In the genomic region with DNA sequence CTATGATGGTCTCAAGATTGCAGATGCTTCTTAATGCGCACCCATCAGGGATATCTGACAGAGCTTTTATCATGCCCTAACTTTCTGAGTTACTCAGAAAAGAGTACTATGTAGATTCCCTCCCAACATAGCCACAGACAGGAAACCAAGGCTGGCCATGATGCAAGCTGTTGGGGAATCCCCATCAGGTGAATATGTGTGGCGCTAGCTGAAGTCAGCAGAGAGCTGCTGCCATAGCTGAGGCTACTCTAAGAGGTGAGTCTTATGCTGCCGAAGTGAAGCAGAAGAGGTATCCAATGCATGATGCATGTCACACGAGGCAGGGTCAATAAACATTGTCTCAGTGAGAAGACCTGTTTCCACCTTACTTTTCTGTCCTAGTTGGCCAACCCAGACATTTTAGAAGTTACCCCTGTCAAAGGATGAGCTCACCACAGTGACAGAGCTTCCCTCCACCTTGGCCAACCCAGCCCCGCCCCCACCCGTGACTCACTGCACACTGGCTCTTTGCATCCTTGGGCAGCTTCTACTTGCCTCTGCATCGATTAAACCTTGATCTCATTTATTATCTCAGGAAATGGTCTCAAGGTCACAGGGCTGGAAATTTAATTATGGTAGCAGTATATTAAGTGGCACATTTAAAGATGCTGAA, we compare ENCODE assay signal across 21 mouse cellular contexts. TPM values are rescaled to one million over a fixed set of nuclear protein-coding genes. Genes with fewer than 3 reads are reported as not detected.
DNase-seq lines count a peak whose midpoint lies in the region; ATAC-seq lines count a peak whose summit lies in the region.
"Had no signal": no experiment of that assay in that cellular context is flagged by ENCODE, and none has a peak within 500 bp of the region (broad histone marks: within the 10 kb centered on the region; RNA-seq: fewer than 3 reads in every experiment).

No protein-coding gene starts in this region.

- peak; percentile 15 for DNase-seq in adrenal gland, postnatal 25 days
- DNase-seq in adrenal gland, adult 8-10 months: no peak
- peak; percentile 7 for DNase-seq in 416B (ENCODE audit: low read depth)
- no peak for DNase-seq in gastrocnemius, adult 18-20 months (ENCODE audit: low spot score)
- no peak for DNase-seq in layer of hippocampus, postnatal 10 days (ENCODE audit: low spot score in 2 of 2)
- DNase-seq: cerebellum, adult 9-10 months; gastrocnemius, postnatal 14 days; heart, postnatal 10 days; kidney, adult 9 months; kidney, postnatal 25 days; liver had no signal

- no peak overlapping the region for H3K27ac ChIP-seq in hindbrain, embryonic 16.5 days (ENCODE audit: low read depth, low read length)
- H3K27ac ChIP-seq: embryonic facial prominence, embryonic 10.5 days; forebrain, embryonic 12.5 days; hindbrain, embryonic 12.5 days; intestine, embryonic 15.5 days; left cerebral cortex, adult 2 months; midbrain, embryonic 12.5 days had no signal

- no peak overlapping the region for H3K4me3 ChIP-seq in hindbrain, embryonic 16.5 days (ENCODE audit: low read length)
- H3K4me3 ChIP-seq: embryonic facial prominence, embryonic 10.5 days; forebrain, embryonic 12.5 days; hindbrain, embryonic 12.5 days; intestine, embryonic 15.5 days; left cerebral cortex, adult 2 months; midbrain, embryonic 12.5 days had no signal

- H3K4me2 ChIP-seq in hindbrain, embryonic 16.5 days (ENCODE audit: low read length): no peak overlapping the region
- H3K4me2 ChIP-seq: forebrain, embryonic 12.5 days; hindbrain, embryonic 12.5 days; intestine, embryonic 15.5 days; midbrain, embryonic 12.5 days had no signal

- 85% methylated on average over 7 of the region's 7 CpGs for WGBS in hindbrain, embryonic 16.5 days

- H3K9me3 ChIP-seq in hindbrain, embryonic 16.5 days (ENCODE audit: control insufficient read depth, low read length): no peaks in the 10 kb centered on the region
- H3K9me3 ChIP-seq: embryonic facial prominence, embryonic 10.5 days; forebrain, embryonic 12.5 days; hindbrain, embryonic 12.5 days; intestine, embryonic 15.5 days; midbrain, embryonic 12.5 days had no signal

- H3K27me3 ChIP-seq in hindbrain, embryonic 16.5 days (replicated peaks; ENCODE audit: control insufficient read depth, insufficient read depth, low read length): no peaks in the 10 kb centered on the region
- H3K27me3 ChIP-seq: forebrain, embryonic 12.5 days; hindbrain, embryonic 12.5 days; intestine, embryonic 15.5 days; midbrain, embryonic 12.5 days had no signal

- H3K4me1 ChIP-seq in hindbrain, embryonic 16.5 days (ENCODE audit: control insufficient read depth, insufficient read depth, low read depth, low read length): no peaks in the 10 kb centered on the region
- H3K4me1 ChIP-seq: embryonic facial prominence, embryonic 10.5 days; forebrain, embryonic 12.5 days; hindbrain, embryonic 12.5 days; intestine, embryonic 15.5 days; midbrain, embryonic 12.5 days had no signal

- no peaks in the 10 kb centered on the region for H3K36me3 ChIP-seq in hindbrain, embryonic 16.5 days (ENCODE audit: control insufficient read depth, insufficient read depth, low read length)
- H3K36me3 ChIP-seq: embryonic facial prominence, embryonic 10.5 days; forebrain, embryonic 12.5 days; hindbrain, embryonic 12.5 days; intestine, embryonic 15.5 days; midbrain, embryonic 12.5 days had no signal

- peak; percentile 96 for ATAC-seq in CD4-positive, CD25-positive, alpha-beta regulatory T cell, adult 4 months
- ATAC-seq in hematopoietic stem cell, adult 5-6 weeks (replicated peaks in 1 of 2; ENCODE audit: insufficient read depth in 1 of 2, low FRiP score in 2 of 2, low TSS enrichment in 1 of 2, low read depth in 1 of 2, poor library complexity in 2 of 2, severe bottlenecking in 2 of 2): peak; percentile 37 to 68; a peak in 3 of 4 replicates
- no peak for ATAC-seq in hindbrain, embryonic 16.5 days
- ATAC-seq: intestine, embryonic 15.5 days; lung, postnatal 0 days had no signal

- H3K9ac ChIP-seq in hindbrain, embryonic 16.5 days (ENCODE audit: low read depth, low read length): no peak overlapping the region
- H3K9ac ChIP-seq: forebrain, embryonic 12.5 days; hindbrain, embryonic 12.5 days; intestine, embryonic 15.5 days; midbrain, embryonic 12.5 days had no signal

RNA-seq across cellular contexts. Expression of a gene that starts 48.3 kb away (rescaled TPM):
- 98.6 and 103 TPM in 2 replicates for total RNA-seq in adrenal gland, postnatal 25 days (2021)
- total RNA-seq in adrenal gland, adult 8-10 months (2022): 100 to 1,000 TPM in 2 of 4 experiments, 10 to 100 TPM in 2; 88.4 to 127 (median 107) TPM
- 10 to 100 TPM; 36.3 to 37.1 TPM for polyA plus RNA-seq in CD4-positive, CD25-positive, alpha-beta regulatory T cell, adult 4 months (2017; shearing (Covaris generic))
- 132 and 147 TPM in 2 replicates for total RNA-seq in hematopoietic stem cell, adult 5-6 weeks (2017)
- 61.7 and 71.2 TPM in 2 replicates for polyA plus RNA-seq in hindbrain, embryonic 16.5 days (2015; fragmentation: Nextera tagmentation; extraction: Ambion mirVana)
- total RNA-seq in gastrocnemius, adult 18-20 months (2021): 10 to 100 TPM; 84.2 to 89.2 TPM
- 10 to 100 TPM; 39.5 to 47.6 TPM for total RNA-seq in layer of hippocampus, postnatal 10 days (2021)

Comparison
In these comparisons a context has a peak if more than half of its experiments do, and no peak if none do; other contexts are left out.
1. DNase-seq: peak in adrenal gland, postnatal 25 days (single experiment) and 416B (single experiment); none in adrenal gland, adult 8-10 months (single experiment), gastrocnemius, adult 18-20 months (single experiment) and layer of hippocampus, postnatal 10 days (0 of 2).